Mouse (Mus musculus) heart, adult 2 months (tissue): Measurements from ENCODE around the gene Vwa3b. TPM values are rescaled to one million over a fixed set of nuclear protein-coding genes. Genes with fewer than 3 reads are reported as not detected.

Experiments
- DNase-seq, 2 experiments: peaks; one replicate each; pipeline ENCODE4 v3.0.0; 2021
- H3K27ac ChIP-seq: fragments of 200-600 bp; 2 replicates; pipeline ENCODE4 v1.8.1; 2022
- H3K27me3 ChIP-seq: fragments of 200-500 bp; 2 replicates; pipeline ENCODE4 v1.6.1; 2012; ENCODE audit warnings: mild to moderate bottlenecking, low read length, inconsistent platforms, mixed read lengths; ENCODE audit not compliant: control insufficient read depth, insufficient read depth
- H3K36me3 ChIP-seq: fragments of 200-500 bp; 2 replicates; pipeline ENCODE4 v1.6.1; 2012; ENCODE audit warnings: low read length, inconsistent platforms; ENCODE audit not compliant: control insufficient read depth, insufficient read depth
- H3K4me1 ChIP-seq: fragments of 200-500 bp; 2 replicates; pipeline ENCODE4 v1.6.1; 2011; ENCODE audit warnings: low read length; ENCODE audit not compliant: control insufficient read depth, insufficient read depth
- H3K4me3 ChIP-seq: fragments of 200-600 bp; 2 replicates; pipeline ENCODE4 v1.8.1; 2022
- H3K79me2 ChIP-seq: fragments of 200-500 bp; replicated peaks from 2 replicates; pipeline ENCODE4 v1.6.1; 2012; ENCODE audit warnings: mild to moderate bottlenecking, inconsistent platforms, low read length, moderate library complexity, mixed read lengths; ENCODE audit not compliant: control insufficient read depth, insufficient read depth
- H3K9ac ChIP-seq: fragments of 200-500 bp; 2 replicates; pipeline ENCODE4 v1.6.1; 2012; ENCODE audit warnings: low read depth, mild to moderate bottlenecking, control low read depth, inconsistent platforms, low read length, mixed read lengths
- CTCF ChIP-seq: fragments of 200-600 bp; IDR thresholded peaks from 2 replicates; pipeline ENCODE4 v1.8.1; 2022; ENCODE audit warnings: antibody characterized with exemption, mild to moderate bottlenecking, moderate library complexity
- EP300 ChIP-seq: fragments of 200-500 bp; IDR thresholded peaks from 2 replicates; pipeline ENCODE4 v1.6.1; 2011; ENCODE audit warnings: low read depth, low read length, control low read depth; ENCODE audit not compliant: insufficient read depth
- POLR2A ChIP-seq: fragments of 200-500 bp; IDR thresholded peaks from 2 replicates; pipeline ENCODE4 v1.6.1; 2011; ENCODE audit warnings: mild to moderate bottlenecking, low read depth, low read length, control low read depth; ENCODE audit not compliant: insufficient read depth
- WGBS: fragments of 180-500 bp; shearing (Covaris S2); methylation state at CpG from one replicate; pipeline ENCODE4 v1.1.7; 2018; 5-methylcytosine and 5-hydroxymethylcytosine counted together
- intact Hi-C: fragments of 180-260 bp; cut with DNase I; formaldehyde crosslinking; loops from one replicate; pipeline ENCODE4 v1.15.1; 2025
- polyA plus RNA-seq: library from polyadenylated mRNA; depleted of rRNA; stranded (reverse); fragments of >200 nt; gene quantifications from 2 replicates; pipeline ENCODE4 v1.2.3, GENCODE M21; 2012
- total RNA-seq, 2 experiments: library from RNA; stranded (reverse); gene quantifications; 2 replicates each; pipeline ENCODE4 v1.2.3; 2021

The Vwa3b gene
- total and polyA plus RNA-seq, 3 experiments = 0.13 to 1.0 (median 0.43) TPM

DNA sequence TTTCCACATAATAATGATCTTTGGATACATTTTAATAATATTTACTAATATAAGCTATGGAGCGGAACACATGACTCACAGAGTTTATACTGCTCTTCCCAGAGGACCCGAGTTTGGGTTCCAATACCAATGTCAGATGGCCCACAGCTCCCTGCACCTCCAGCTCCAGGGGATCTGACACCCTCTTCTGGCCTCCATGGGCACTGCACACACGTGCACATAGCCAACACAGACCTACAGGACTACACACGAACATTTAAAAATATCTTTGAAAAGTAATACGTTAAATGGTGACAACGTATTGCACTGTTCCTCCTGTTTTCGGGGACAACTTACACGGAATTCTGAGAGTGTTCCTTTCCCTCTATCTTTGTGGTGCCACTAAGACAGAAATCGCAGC is 125.5 kb downstream of the Vwa3b start:
- 90% methylated on average over 9 of the region's 9 CpGs for WGBS
- intact Hi-C loops = no loop called here
- H3K79me2 ChIP-seq = no peaks in the 10 kb centered on the region
- no peak overlapping the region for H3K9ac ChIP-seq
- H3K27me3 ChIP-seq = no peaks in the 10 kb centered on the region
- H3K27ac ChIP-seq = no peak overlapping the region
- no peak overlapping the region for H3K4me3 ChIP-seq
- no peaks in the 10 kb centered on the region for H3K36me3 ChIP-seq
- TF ChIP-seq POLR2A (no peak), EP300 (no peak), CTCF (no peak)
- DNase-seq = no peak
- H3K4me1 ChIP-seq = no peaks in the 10 kb centered on the region

DNA sequence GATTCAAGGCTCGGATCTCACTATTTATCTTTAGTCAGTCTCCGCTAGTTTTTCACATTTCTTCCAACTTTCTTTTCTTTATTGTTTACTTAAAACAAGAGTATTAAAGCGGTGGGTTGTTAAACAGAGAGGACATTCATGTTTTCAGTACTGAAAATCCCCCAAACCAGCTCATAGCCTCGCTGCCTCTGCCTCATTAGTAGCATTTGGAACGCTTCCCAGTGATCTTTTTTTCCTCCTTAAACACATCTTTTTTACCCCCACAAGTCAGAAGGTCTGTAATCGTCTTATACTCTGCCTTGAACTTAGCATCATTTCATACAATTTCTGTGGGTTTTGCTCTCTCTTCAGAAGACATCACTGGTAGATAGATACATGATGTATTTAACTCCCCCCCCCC is 139.7 kb downstream of the Vwa3b start:
- Histone ChIP-seq H3K79me2 (no peaks in the 10 kb centered on the region), H3K4me1 (no peaks in the 10 kb centered on the region)

DNA sequence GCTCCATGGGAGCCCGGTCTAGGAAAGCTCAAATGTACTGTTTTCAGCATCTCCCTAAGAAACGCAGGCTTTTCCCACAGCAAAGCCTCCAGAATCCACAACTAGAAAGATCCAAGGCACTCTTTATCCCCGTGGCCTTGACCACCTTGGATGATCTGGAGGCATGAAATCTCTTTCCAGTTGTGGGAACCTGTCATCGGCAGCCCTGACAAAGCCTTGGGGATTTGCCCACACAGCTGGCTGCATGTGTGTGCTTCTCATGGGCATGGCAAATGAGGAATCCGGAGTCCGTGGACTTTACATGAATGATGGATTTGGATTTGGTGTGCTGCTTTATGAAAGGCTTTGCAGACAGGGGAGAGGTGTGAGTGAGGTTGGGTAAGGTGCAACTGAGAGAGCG is 141.5 kb downstream of the Vwa3b start:
- no peaks in the 10 kb centered on the region for H3K27me3 ChIP-seq
- H3K27ac ChIP-seq = no peak overlapping the region
- H3K79me2 ChIP-seq = no peaks in the 10 kb centered on the region
- intact Hi-C loops = no loop called here
- DNase-seq = no peak
- no peak for TF ChIP-seq EP300
- no peak for TF ChIP-seq POLR2A
- no peak for TF ChIP-seq CTCF
- H3K4me1 ChIP-seq = no peaks in the 10 kb centered on the region
- no peaks in the 10 kb centered on the region for H3K36me3 ChIP-seq
- H3K9ac ChIP-seq = no peak overlapping the region
- 72% methylated on average over 7 of the region's 7 CpGs for WGBS
- no peak overlapping the region for H3K4me3 ChIP-seq

More for the DNA sequence above, 139.7 kb downstream of the Vwa3b start:
- TF ChIP-seq EP300 (no peak), CTCF (no peak), POLR2A (no peak)
- H3K36me3 ChIP-seq = no peaks in the 10 kb centered on the region
- no peaks in the 10 kb centered on the region for H3K27me3 ChIP-seq
- intact Hi-C loops = no loop called here
- WGBS = 53% methylated on average over 6 of the region's 6 CpGs
- DNase-seq = no peak
- H3K4me3 ChIP-seq = no peak overlapping the region
- no peak overlapping the region for H3K9ac ChIP-seq
- H3K27ac ChIP-seq = no peak overlapping the region

- Histone ChIP-seq H3K4me1 (no peaks in the 10 kb centered on the region), H3K27ac (no peak overlapping the region), H3K36me3 (no peaks in the 10 kb centered on the region), H3K79me2 (no peaks in the 10 kb centered on the region), H3K9ac (no peak overlapping the region), H3K27me3 (no peaks in the 10 kb centered on the region; the same call in 1 of the 2 replicates), H3K4me3 (no peak overlapping the region)
- WGBS = 75% methylated on average over 2 of the region's 2 CpGs
- no peak for DNase-seq
- intact Hi-C loops = no loop called here
- 0 out of 2 replicates have a peak, but pooled peaks have one; percentile 12 for TF ChIP-seq CTCF
- no peak for TF ChIP-seq POLR2A
- TF ChIP-seq EP300 = no peak
Observed at GRCm38 (mm10) chr1:37177874-37178273, 151.5 kb downstream of the Vwa3b start.

DNA sequence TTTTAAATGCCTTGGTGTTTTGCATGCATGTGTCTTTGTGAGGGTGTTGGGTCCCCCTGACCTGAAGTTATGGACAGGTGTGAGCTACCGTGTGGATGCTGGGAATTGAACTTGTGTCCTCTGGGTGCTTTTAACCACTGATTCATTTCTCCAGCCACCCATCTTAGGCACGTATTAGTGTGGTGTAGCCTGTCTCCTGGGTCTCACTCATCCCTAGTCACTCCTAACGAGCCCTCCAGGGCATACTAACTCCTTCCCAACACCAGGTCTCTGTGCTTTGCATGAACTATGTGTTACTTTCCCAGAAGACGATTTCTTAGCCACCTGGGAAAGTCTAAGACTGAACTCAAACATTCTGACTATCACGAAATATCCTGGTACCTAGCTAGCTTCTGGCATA is 153.5 kb downstream of the Vwa3b start:
- no peak for DNase-seq
- intact Hi-C loops = no loop called here
- no peak overlapping the region for H3K27ac ChIP-seq
- 74% methylated on average over 5 of the region's 5 CpGs for WGBS
- no peaks in the 10 kb centered on the region for H3K36me3 ChIP-seq
- H3K27me3 ChIP-seq = no peaks in the 10 kb centered on the region; the same call in 1 of the 2 replicates
- TF ChIP-seq EP300 (no peak), CTCF (no peak), POLR2A (no peak)
- H3K4me1 ChIP-seq = no peaks in the 10 kb centered on the region
- no peaks in the 10 kb centered on the region for H3K79me2 ChIP-seq
- no peak overlapping the region for H3K9ac ChIP-seq
- no peak overlapping the region for H3K4me3 ChIP-seq

DNA sequence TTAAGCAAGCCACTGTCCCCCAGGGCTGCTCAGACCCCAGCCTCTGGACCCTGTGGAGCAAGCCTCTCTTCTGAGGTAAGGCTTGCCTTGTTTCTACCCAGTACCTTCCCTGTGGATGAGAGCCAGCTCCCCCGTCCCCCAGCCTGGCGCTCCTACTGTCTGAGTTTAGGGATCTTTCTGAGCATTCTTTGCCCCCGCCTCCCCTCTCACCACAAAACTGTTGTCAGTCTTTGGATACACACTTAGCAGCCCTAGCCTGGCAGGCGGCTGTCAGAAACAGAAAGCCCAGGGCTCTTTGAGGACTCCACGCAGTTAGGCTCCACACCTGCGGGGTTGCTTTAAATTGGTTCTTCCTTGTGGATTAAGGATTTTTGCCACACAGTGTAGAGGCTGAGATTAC is 160.7 kb downstream of the Vwa3b start:
- H3K4me3 ChIP-seq = no peak overlapping the region
- intact Hi-C loops = no loop called here
- H3K27ac ChIP-seq = no peak overlapping the region
- WGBS = 80% methylated on average over 6 of the region's 6 CpGs
- no peak for DNase-seq
- no peaks in the 10 kb centered on the region for H3K4me1 ChIP-seq
- TF ChIP-seq CTCF (no peak), EP300 (no peak)
- H3K36me3 ChIP-seq = no peaks in the 10 kb centered on the region
- H3K9ac ChIP-seq = no peak overlapping the region
- H3K27me3 ChIP-seq = peaks cover 2% of the 10 kb centered on the region; the same call in 1 of the 2 replicates
- H3K79me2 ChIP-seq = no peaks in the 10 kb centered on the region

- H3K27ac ChIP-seq = no peak overlapping the region
- no peaks in the 10 kb centered on the region for H3K79me2 ChIP-seq
- DNase-seq = no peak
- H3K9ac ChIP-seq = no peak overlapping the region
- no peak overlapping the region for H3K4me3 ChIP-seq
- no peaks in the 10 kb centered on the region for H3K36me3 ChIP-seq
- intact Hi-C loops = loop anchor here (1.0 to 5.0 kb wide), 2 partner anchors 56 to 412 kb away; no protein-coding TSS in a partner anchor
- H3K27me3 ChIP-seq = no peaks in the 10 kb centered on the region
- WGBS = 55% methylated on average over 4 of the region's 4 CpGs
- H3K4me1 ChIP-seq = no peaks in the 10 kb centered on the region
- TF ChIP-seq CTCF (peak; percentile 64), EP300 (no peak), POLR2A (no peak)
Observed at GRCm38 (mm10) chr1:37194607-37195006, 168.2 kb downstream of the Vwa3b start.
